Mouse (Mus musculus): Measurements from ENCODE around the gene Gp1ba.

GRCm38 (mm10) chr11:70621972-70622814, 16.7 kb upstream of the Gp1ba start:
- peak in 1 of 3 experiments; percentile 22; a peak in 1 of 6 replicates for TF ChIP-seq CTCF (IDR thresholded peaks at IDR 0.05 in 2 of 3, conservative IDR thresholded peaks at IDR 0.05 in 1 of 3; ENCODE audit: control insufficient read depth in 1 of 3, insufficient read depth in 1 of 3, low read depth in 2 of 3, low read length in 3 of 3, poor library complexity in 1 of 3, severe bottlenecking in 1 of 3)
- no peak for TF ChIP-seq E2F4 (IDR thresholded peaks at IDR 0.05; ENCODE audit: borderline replicate concordance, low read depth, low read length)
